Mouse (Mus musculus) gastrocnemius, postnatal 14 days (tissue): ENCODE measurements around the gene Cdh13. TPM values are rescaled to one million over a fixed set of nuclear protein-coding genes. Genes with fewer than 3 reads are reported as not detected.

Experiments
- DNase-seq: peaks from one replicate; pipeline ENCODE4 v3.0.0; 2021; ENCODE audit warnings: mixed read lengths
- intact Hi-C: fragments of 180-260 bp; cut with DNase I; formaldehyde crosslinking; loops from one replicate; pipeline ENCODE4 v1.15.1; 2025; ENCODE audit warnings: low total_unique reads
- long read RNA-seq, 2 experiments: library from polyadenylated mRNA; stranded (forward); transcript quantifications; one replicate each; pipeline ENCODE4 v2.0.0; 2021
- total RNA-seq, 2 experiments: library from RNA; stranded (reverse); gene quantifications; 2 replicates each; pipeline ENCODE4 v1.2.3; 2021

Gene Cdh13
- 100 to 1,000 TPM in 1 of 2 experiments, 10 to 100 TPM in 1; 77.5 to 130 TPM for total RNA-seq
- long read RNA-seq, experiment 1, partial matches to known transcripts, result 148 of 171 reads
- long read RNA-seq, experiment 1, other reads (novel, unspliced or antisense), result 23 of 171 reads
- long read RNA-seq, experiment 2, partial matches to known transcripts, result 194 of 214 reads
- long read RNA-seq, experiment 2, other reads (novel, unspliced or antisense), result 20 of 214 reads

GRCm38 (mm10) chr8:118283600-118284111 lies at the start of gene Cdh13:
Gene Cdh13, plus strand, starts transcription at chr8:118283733.
- DNase-seq, result peak; percentile 58
- intact Hi-C loops, result no loop called here

- no peak for DNase-seq
- intact Hi-C loops, result no loop called here
Measured at GRCm38 (mm10) chr8:118235626-118236025, 47.9 kb upstream of the Cdh13 start.

GRCm38 (mm10) chr8:118237150-118237620 lies 46.3 kb upstream of the Cdh13 start:
- intact Hi-C loops, result no loop called here

GRCm38 (mm10) chr8:118238156-118238555 lies 45.4 kb upstream of the Cdh13 start:
- intact Hi-C loops, result no loop called here
- no peak for DNase-seq

More at GRCm38 (mm10) chr8:118237150-118237620, 46.3 kb upstream of the Cdh13 start:
- DNase-seq, result no peak

- intact Hi-C loops, result no loop called here
- no peak for DNase-seq
Measured at GRCm38 (mm10) chr8:118239186-118239585, 44.3 kb upstream of the Cdh13 start.

GRCm38 (mm10) chr8:118249319-118249718 lies 34.2 kb upstream of the Cdh13 start:
- no peak for DNase-seq
- intact Hi-C loops, result no loop called here

GRCm38 (mm10) chr8:118249923-118250322 lies 33.6 kb upstream of the Cdh13 start:
- intact Hi-C loops, result no loop called here
- no peak for DNase-seq

- intact Hi-C loops, result no loop called here
- DNase-seq, result no peak
Measured at GRCm38 (mm10) chr8:118263117-118263516, 20.4 kb upstream of the Cdh13 start.

- DNase-seq, result no peak
- intact Hi-C loops, result loop anchor here (10.0 kb wide), 1 partner anchor 574 kb away; no protein-coding TSS in a partner anchor
Measured at GRCm38 (mm10) chr8:118270751-118271402, 12.7 kb upstream of the Cdh13 start.

- DNase-seq, result no peak
- intact Hi-C loops, result loop anchor here (10.0 kb wide), 1 partner anchor 572 kb away; no protein-coding TSS in a partner anchor
Measured at GRCm38 (mm10) chr8:118272493-118272892, 11.0 kb upstream of the Cdh13 start.

- no peak for DNase-seq
- intact Hi-C loops, result loop anchor here (10.0 kb wide), 1 partner anchor 571 kb away; no protein-coding TSS in a partner anchor
Measured at GRCm38 (mm10) chr8:118274243-118274642, 9.3 kb upstream of the Cdh13 start.

- intact Hi-C loops, result loop anchor here (10.0 kb wide), 1 partner anchor 570 kb away; no protein-coding TSS in a partner anchor
- peak; percentile 63 for DNase-seq
Measured at GRCm38 (mm10) chr8:118274688-118275087, 8.8 kb upstream of the Cdh13 start.

- peak; percentile 78 for DNase-seq
- intact Hi-C loops, result no loop called here
Measured at GRCm38 (mm10) chr8:118284112-118285029, 838 bp downstream of the Cdh13 start.

- DNase-seq, result peak; percentile 38
- intact Hi-C loops, result no loop called here
Measured at GRCm38 (mm10) chr8:118285596-118286281, 2.2 kb downstream of the Cdh13 start.

- DNase-seq, result peak; percentile 32
- intact Hi-C loops, result no loop called here
Measured at GRCm38 (mm10) chr8:118286282-118287180, 3.0 kb downstream of the Cdh13 start.

- no peak for DNase-seq
Measured at GRCm38 (mm10) chr8:118287496-118287895, 4.0 kb downstream of the Cdh13 start.

GRCm38 (mm10) chr8:118288259-118288952 lies 4.9 kb downstream of the Cdh13 start:
- no peak for DNase-seq
- intact Hi-C loops, result no loop called here

More at GRCm38 (mm10) chr8:118287496-118287895, 4.0 kb downstream of the Cdh13 start:
- intact Hi-C loops, result no loop called here
